Mouse (Mus musculus) left cerebral cortex, adult 18-20 months (tissue): ENCODE results near the gene Il6st. TPM values are rescaled to one million over a fixed set of nuclear protein-coding genes. Genes with fewer than 3 reads are reported as not detected.

Experiments used
- DNase-seq, 2 experiments: peaks; one replicate each; pipeline ENCODE4 v3.0.0; 2021 to 2022; ENCODE audit warnings: low spot score in 2 of 2, mixed read lengths in 1 of 2
- total RNA-seq, 2 experiments: library from RNA; stranded (reverse); gene quantifications; 2 replicates each; pipeline ENCODE4 v1.2.3; 2021

Gene Il6st
- total RNA-seq, 2 experiments from 2014 or later: 78.5 to 88.1 TPM

- DNase-seq: no peak
These were observed 59.0 kb downstream of the Il6st start for GRCm38 (mm10) chr13:112522896-112523295.

GRCm38 (mm10) chr13:112523346-112523970, 59.6 kb downstream of the Il6st start:
- DNase-seq: no peak

DNA sequence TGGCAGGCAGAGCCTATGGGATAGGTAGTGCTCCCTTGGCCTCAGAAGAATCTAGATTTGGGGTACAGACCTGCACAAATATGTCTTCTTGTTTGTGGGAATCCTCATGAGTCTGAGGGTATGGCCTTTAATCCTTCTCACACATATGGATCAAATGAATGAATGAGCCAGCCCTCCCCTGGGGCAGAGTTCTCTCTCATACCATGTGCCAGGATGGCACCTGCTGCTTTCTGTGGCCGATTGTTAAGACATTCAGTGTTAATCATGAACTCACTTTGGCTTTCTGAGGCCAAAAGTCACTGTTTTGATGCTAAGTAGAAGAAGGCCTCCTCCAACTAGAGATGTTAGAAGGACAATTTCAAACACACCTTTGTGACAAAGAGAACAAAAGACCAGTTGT, 63.3 kb downstream of the Il6st start:
- no peak for DNase-seq

- DNase-seq: peak; percentile 65
These were observed 66.0 kb downstream of the Il6st start for GRCm38 (mm10) chr13:112529893-112530292.

GRCm38 (mm10) chr13:112532235-112532634, 68.4 kb downstream of the Il6st start:
- DNase-seq: no peak

- no peak for DNase-seq
These were observed 69.7 kb downstream of the Il6st start for GRCm38 (mm10) chr13:112533556-112533955.

GRCm38 (mm10) chr13:112536611-112537010, 72.7 kb downstream of the Il6st start:
- no peak for DNase-seq

DNA sequence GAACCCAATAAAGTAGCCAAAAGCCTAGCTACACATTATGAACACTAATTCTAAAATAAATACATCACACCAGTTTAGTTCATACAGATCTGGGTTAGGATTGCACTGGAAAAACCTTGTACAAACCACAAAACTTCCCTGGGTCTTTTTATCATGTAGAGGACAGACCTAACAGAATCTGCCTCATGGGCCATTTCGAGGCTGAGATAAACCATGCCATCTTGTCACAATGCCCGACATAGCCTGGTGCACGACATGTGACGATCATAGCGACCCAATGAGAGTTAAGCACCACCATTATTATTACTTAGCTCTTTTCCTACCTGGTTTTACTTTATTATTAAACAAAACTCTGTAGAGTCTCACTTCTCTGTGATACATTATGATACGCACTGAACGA, 73.2 kb downstream of the Il6st start:
- DNase-seq: no peak

DNA sequence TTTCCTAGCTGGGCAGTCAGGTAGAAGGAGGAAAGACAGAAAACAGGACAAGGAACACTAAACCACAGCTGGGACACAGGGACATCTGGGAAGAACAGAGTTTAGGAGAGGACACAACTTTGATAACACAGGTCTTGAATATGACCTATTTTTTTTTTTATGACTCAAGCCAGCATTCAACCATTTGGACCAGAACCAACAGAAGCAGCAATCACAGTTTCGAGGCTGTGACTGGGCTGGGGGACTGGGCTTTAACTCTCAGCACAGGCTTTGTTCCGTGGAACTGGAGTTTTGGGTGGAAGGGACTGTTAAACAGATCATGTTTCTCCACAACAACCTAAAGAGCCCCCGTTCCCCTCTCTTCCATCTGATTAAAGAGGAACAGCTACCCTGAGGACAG, 76.7 kb downstream of the Il6st start:
- no peak for DNase-seq

- no peak for DNase-seq
These were observed 77.5 kb downstream of the Il6st start for GRCm38 (mm10) chr13:112541223-112541975.

GRCm38 (mm10) chr13:112551641-112552548, 88.0 kb downstream of the Il6st start:
- DNase-seq: no peak

DNA sequence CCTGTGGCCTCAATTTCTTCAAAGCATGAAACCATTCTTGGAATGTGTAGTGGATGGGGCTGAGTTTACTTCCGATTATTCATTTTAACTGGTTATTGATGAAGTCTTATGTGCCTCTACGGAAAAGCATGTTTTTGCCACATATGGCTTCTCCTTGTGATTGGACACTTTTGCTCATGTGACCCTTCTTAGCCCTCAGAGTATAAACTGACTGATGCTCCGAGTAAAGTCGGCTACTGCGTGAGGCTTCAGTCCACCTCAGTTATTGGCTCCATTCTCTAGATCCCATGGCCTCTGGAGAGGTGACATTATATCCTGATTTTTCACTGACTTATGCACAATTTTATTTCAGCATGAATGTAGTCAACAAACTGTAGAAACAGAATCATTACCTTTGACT, 89.4 kb downstream of the Il6st start:
- DNase-seq: no peak

GRCm38 (mm10) chr13:112556501-112556900, 92.6 kb downstream of the Il6st start:
- no peak for DNase-seq

Other genes starting within 250 kb of the Il6st start
- 1 to 10 TPM; 4.9 to 5.4 TPM for gene Ankrd55, start 175.6 kb upstream of the Il6st start, total RNA-seq
- under 1 TPM in 1 of 2 experiments, not detected in 1; 0.12 TPM for gene Il31ra, start 130.3 kb downstream of the Il6st start, total RNA-seq
- 1 to 10 TPM; 1.6 to 1.7 TPM for gene Ddx4, start 188.4 kb downstream of the Il6st start, total RNA-seq
- 10 to 100 TPM; 24.3 to 25.4 TPM for gene Slc38a9, start 196.7 kb downstream of the Il6st start, total RNA-seq